Mouse (Mus musculus) CH12.LX (cell line): ENCODE measurements around the gene Ccr8. TPM values are rescaled to one million over a fixed set of nuclear protein-coding genes. Genes with fewer than 3 reads are reported as not detected.

Experiments used
- DNase-seq: peaks from one replicate; pipeline ENCODE4 v3.0.0-alpha.2; 2013; ENCODE audit errors: extremely low read depth
- H3K27ac ChIP-seq: 2 replicates; pipeline ENCODE4 v1.5.1; 2012; ENCODE audit warnings: low read depth, mild to moderate bottlenecking, control low read depth, moderate library complexity; ENCODE audit not compliant: insufficient read depth
- H3K27me3 ChIP-seq: replicated peaks from 2 replicates; pipeline ENCODE3; 2012; ENCODE audit warnings: inconsistent platforms
- H3K36me3 ChIP-seq, 2 experiments: replicated peaks in 1 of 2; 2 replicates each; pipeline versions ENCODE3 to v1.6.1; 2012; ENCODE audit warnings: inconsistent platforms in 1 of 2, low read length in 1 of 2, mild to moderate bottlenecking in 1 of 2, mixed read lengths in 1 of 2, moderate library complexity in 1 of 2; ENCODE audit not compliant: control insufficient read depth in 1 of 2, insufficient read depth in 1 of 2
- H3K4me1 ChIP-seq, 2 experiments: 2 replicates each; pipeline ENCODE4 v1.6.1; 2012; ENCODE audit warnings: inconsistent platforms in 1 of 2, moderate library complexity in 1 of 2; ENCODE audit not compliant: insufficient read depth in 2 of 2, control insufficient read depth in 1 of 2
- H3K4me2 ChIP-seq: 2 replicates; pipeline ENCODE4 v1.6.1; 2012; ENCODE audit warnings: low read depth, mild to moderate bottlenecking, control low read depth; ENCODE audit not compliant: poor library complexity, insufficient read depth, severe bottlenecking
- H3K4me3 ChIP-seq, 3 experiments: fragments of 150-350 bp in 1 of 3; sonication (generic) in 1 of 3; replicated peaks in 1 of 3; 2 replicates each; pipeline versions ENCODE3 to v1.5.1; 2011 to 2012; ENCODE audit warnings: low read depth in 2 of 3, low read length in 2 of 3, mild to moderate bottlenecking in 2 of 3, moderate library complexity in 2 of 3, control low read depth in 1 of 3, improper control_type of control experiment in 1 of 3, inconsistent platforms in 1 of 3, mixed read lengths in 1 of 3; ENCODE audit not compliant: poor library complexity in 1 of 3
- H3K79me2 ChIP-seq: replicated peaks from 2 replicates; pipeline ENCODE4 v1.6.1; 2012; ENCODE audit warnings: mild to moderate bottlenecking, moderate library complexity; ENCODE audit not compliant: control insufficient read depth, poor library complexity, insufficient read depth, severe bottlenecking; ENCODE audit errors: extremely low read depth
- H3K9ac ChIP-seq: 2 replicates; pipeline ENCODE4 v1.6.1; 2012; ENCODE audit warnings: low read depth, mild to moderate bottlenecking, control low read depth, moderate library complexity; ENCODE audit not compliant: insufficient read depth
- H3K9me3 ChIP-seq: replicated peaks from 2 replicates; pipeline ENCODE3; 2012; ENCODE audit warnings: low read length, inconsistent platforms, mixed read lengths
- CTCF ChIP-seq, 2 experiments: IDR thresholded peaks in 1 of 2; conservative IDR thresholded peaks in 1 of 2; 2 replicates each; pipeline ENCODE4 v1.5.1; 2011 to 2012; ENCODE audit warnings: low read depth in 2 of 2, low read length in 2 of 2, improper control_type of control experiment in 1 of 2, inconsistent platforms in 1 of 2, mild to moderate bottlenecking in 1 of 2, moderate library complexity in 1 of 2
- EP300 ChIP-seq: IDR thresholded peaks from 2 replicates; pipeline ENCODE4 v1.6.1; 2011; ENCODE audit warnings: low read length, improper control_type of control experiment
- ETS1 ChIP-seq: conservative IDR thresholded peaks from 2 replicates; pipeline ENCODE4 v1.6.1; 2012; ENCODE audit warnings: low read depth, mild to moderate bottlenecking, inconsistent platforms, low read length, improper control_type of control experiment, moderate library complexity
- GABPA ChIP-seq: IDR thresholded peaks from 2 replicates; pipeline ENCODE4 v1.6.1; 2012; ENCODE audit warnings: low read depth, low read length, improper control_type of control experiment, inconsistent platforms; ENCODE audit not compliant: insufficient replicate concordance
- HCFC1 ChIP-seq: IDR thresholded peaks from 2 replicates; pipeline ENCODE4 v1.6.1; 2012; ENCODE audit warnings: low read depth, mild to moderate bottlenecking, inconsistent platforms, low read length, improper control_type of control experiment
- MAFK ChIP-seq: IDR thresholded peaks from 2 replicates; pipeline ENCODE4 v1.6.1; 2011; ENCODE audit warnings: low read length, improper control_type of control experiment; ENCODE audit not compliant: insufficient replicate concordance
- MYC ChIP-seq: IDR thresholded peaks from 2 replicates; pipeline ENCODE4 v1.6.1; 2011; ENCODE audit warnings: low read depth, mild to moderate bottlenecking, improper control_type of control experiment, low read length
- NRF1 ChIP-seq: IDR thresholded peaks from 2 replicates; pipeline ENCODE4 v1.6.1; 2014; ENCODE audit warnings: low read depth, mild to moderate bottlenecking, inconsistent platforms, low read length, improper control_type of control experiment, moderate library complexity
- PAX5 ChIP-seq: IDR thresholded peaks from 2 replicates; pipeline ENCODE4 v1.6.1; 2012; ENCODE audit warnings: low read length, inconsistent platforms, mixed read lengths
- RAD21 ChIP-seq: IDR thresholded peaks from 2 replicates; pipeline ENCODE4 v1.6.1; 2011; ENCODE audit warnings: low read depth, mild to moderate bottlenecking, low read length, improper control_type of control experiment, moderate library complexity
- TCF12 ChIP-seq: IDR thresholded peaks from 2 replicates; pipeline ENCODE4 v1.6.1; 2014; ENCODE audit warnings: low read depth, mild to moderate bottlenecking, inconsistent platforms, low read length, improper control_type of control experiment
- UBTF ChIP-seq: IDR thresholded peaks from 2 replicates; pipeline ENCODE4 v1.6.1; 2012; ENCODE audit warnings: low read depth, mild to moderate bottlenecking, inconsistent platforms, low read length, improper control_type of control experiment, moderate library complexity
- USF1 ChIP-seq: IDR thresholded peaks from 2 replicates; pipeline ENCODE4 v1.6.1; 2014; ENCODE audit warnings: low read depth, mild to moderate bottlenecking, inconsistent platforms, low read length, improper control_type of control experiment
- USF2 ChIP-seq: conservative IDR thresholded peaks from 2 replicates; pipeline ENCODE4 v1.6.1; 2011; ENCODE audit warnings: low read depth, low read length, improper control_type of control experiment
- ZC3H11A ChIP-seq: IDR thresholded peaks from 2 replicates; pipeline ENCODE4 v1.6.1; 2012; ENCODE audit warnings: low read depth, mild to moderate bottlenecking, inconsistent platforms, low read length, improper control_type of control experiment
- ZKSCAN1 ChIP-seq: IDR thresholded peaks from 2 replicates; pipeline ENCODE4 v1.6.1; 2012; ENCODE audit warnings: low read depth, inconsistent platforms, low read length, improper control_type of control experiment, borderline replicate concordance
- ZNF384 ChIP-seq: IDR thresholded peaks from 2 replicates; pipeline ENCODE4 v1.6.1; 2012; ENCODE audit warnings: low read depth, low read length, improper control_type of control experiment, inconsistent platforms
- dilution Hi-C: fragments of 300-500 bp; cut with MboI; formaldehyde crosslinking; loops from 2 replicates; pipeline ENCODE4 v1.14.3; 2020; ENCODE audit warnings: low sequenced_read_pairs; ENCODE audit not compliant: extremely low pct_unique_long_range_greater_than_20kb, extremely low pct_ligation_motif_present
- in situ Hi-C: fragments of 300-500 bp; cut with MboI; formaldehyde crosslinking; loops from 3 replicates; pipeline ENCODE4 v1.14.3; 2019; ENCODE audit warnings: low sequenced_read_pairs, low pct_ligation_motif_present, low pct_unique_long_range_greater_than_20kb, mixed read lengths
- polyA plus RNA-seq: library from polyadenylated mRNA; unstranded; fragments of >175 nt; gene quantifications from 2 replicates; pipeline ENCODE4 v1.2.1, GENCODE M21; 2012; ENCODE audit warnings: low read depth; ENCODE audit not compliant: insufficient read length
- total RNA-seq, 2 experiments: library from RNA; depleted of rRNA; stranded (reverse); fragments of 300-350 nt in 1 of 2; fragments of >200 nt in 1 of 2; gene quantifications; 2 replicates each; pipeline ENCODE4 v1.2.3; 2012 to 2014

Gene Ccr8
- total and polyA plus RNA-seq, 3 experiments: not detected

DNA sequence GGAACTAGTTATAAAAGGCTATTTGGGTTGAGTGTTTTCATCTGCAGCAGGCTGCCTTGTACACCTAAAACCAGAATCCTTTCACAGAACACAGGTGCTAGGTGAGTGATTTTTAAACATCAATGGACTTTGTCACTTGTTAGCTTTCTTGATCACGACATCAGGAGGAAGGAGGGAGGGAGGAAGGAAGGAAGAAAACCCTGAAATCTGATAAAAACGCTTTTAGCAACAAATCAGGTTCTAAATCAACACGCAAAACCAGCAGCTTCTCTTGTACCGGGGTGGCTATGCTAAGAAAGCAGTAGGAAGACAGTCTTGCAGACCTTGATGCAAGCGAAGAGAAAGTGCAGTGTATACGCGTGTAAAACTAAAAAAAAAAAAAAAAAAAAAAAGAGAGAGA, 12.0 kb upstream of the Ccr8 start:
- H3K27me3 ChIP-seq: peaks cover 45% of the 10 kb centered on the region
- H3K9me3 ChIP-seq: peaks cover 4% of the 10 kb centered on the region
- H3K79me2 ChIP-seq: no peaks in the 10 kb centered on the region
- H3K4me3 ChIP-seq: no peak overlapping the region
- no peak for DNase-seq
- no peaks in the 10 kb centered on the region for H3K4me1 ChIP-seq
- in situ Hi-C loops: no loop called here
- no peak overlapping the region for H3K4me2 ChIP-seq
- TF ChIP-seq RAD21 (no peak), GABPA (no peak), UBTF (no peak), USF2 (no peak), ZC3H11A (no peak), ZNF384 (no peak), TCF12 (no peak), PAX5 (no peak), ETS1 (no peak), MAFK (no peak), ZKSCAN1 (no peak), MYC (no peak), EP300 (no peak), NRF1 (no peak), USF1 (no peak)
- TF ChIP-seq, all 38 proteins: peak for 0
- no peak overlapping the region for H3K9ac ChIP-seq
- dilution Hi-C loops: no loop called here
- H3K27ac ChIP-seq: no peak overlapping the region
- no peaks in the 10 kb centered on the region for H3K36me3 ChIP-seq

DNA sequence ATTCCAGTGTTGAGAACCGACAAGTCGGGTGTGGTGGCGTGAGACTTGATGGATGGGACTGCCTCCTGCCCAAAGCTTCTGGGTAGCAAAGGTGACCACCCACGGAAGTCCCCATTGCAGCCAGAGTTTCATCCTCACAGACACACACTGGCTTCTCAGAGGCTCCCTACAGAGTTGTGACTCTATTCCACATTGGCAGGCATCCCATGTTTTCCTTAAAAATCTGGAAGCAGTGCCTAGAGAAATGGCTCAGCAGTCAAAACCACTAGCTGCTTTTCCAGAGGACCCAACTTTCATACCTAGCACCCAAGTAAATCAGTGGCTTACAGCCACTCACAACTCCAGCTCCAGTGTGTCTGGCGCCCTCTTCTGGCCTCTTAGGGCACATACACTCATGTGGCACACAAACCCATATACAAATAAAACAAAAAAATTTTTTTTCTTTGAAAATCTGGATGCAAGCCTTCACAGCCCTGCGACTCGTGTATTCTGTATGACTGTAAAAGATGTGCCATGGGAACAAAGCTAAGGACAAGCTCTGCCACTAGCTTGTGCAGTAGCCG, 11.3 kb upstream of the Ccr8 start:
- in situ Hi-C loops: no loop called here
- H3K4me2 ChIP-seq: no peak overlapping the region
- no peak overlapping the region for H3K27ac ChIP-seq
- no peak for DNase-seq
- no peaks in the 10 kb centered on the region for H3K4me1 ChIP-seq
- peaks cover 43% of the 10 kb centered on the region for H3K27me3 ChIP-seq
- no peak overlapping the region for H3K9ac ChIP-seq
- no peaks in the 10 kb centered on the region for H3K36me3 ChIP-seq
- dilution Hi-C loops: no loop called here
- H3K9me3 ChIP-seq: peaks cover 4% of the 10 kb centered on the region
- H3K79me2 ChIP-seq: no peaks in the 10 kb centered on the region
- no peak overlapping the region for H3K4me3 ChIP-seq
- no peak for TF ChIP-seq HCFC1
- peak in 1 of 2 experiments; percentile 32; a peak in 2 of 4 replicates for TF ChIP-seq CTCF (conservative IDR thresholded peaks at IDR 0.05 in 1 of 2, IDR thresholded peaks at IDR 0.05 in 1 of 2; ENCODE audit: low read depth in 2 of 2, low read length in 2 of 2)
